8 mouse cellular contexts compared by ENCODE assay signal in genomic region chr2:158865358-158865757, GRCm38 (mm10).
A peak's percentile ranks its signal among the peaks of the same experiment; 100 is the strongest.
DNase-seq lines count a peak whose midpoint lies in the region; ATAC-seq and TF ChIP-seq lines count a peak whose summit lies in the region.

No protein-coding gene starts in this region.

- TF ChIP-seq CTCF in cortical plate, adult 2 months (IDR thresholded peaks at IDR 0.05; ENCODE audit: extremely low read depth, insufficient read depth, low read length) = peak; percentile 98
- peak; percentile 96 for TF ChIP-seq CTCF in left cerebral cortex, adult 2 months (IDR thresholded peaks at IDR 0.05)

- intact Hi-C loops in left cerebral cortex, adult 2 months (cut with DNase I) = no loop called here

- no peaks in the 10 kb centered on the region; the same call in 1 of the 2 replicates for H3K4me1 ChIP-seq in cortical plate, adult 2 months (ENCODE audit: control insufficient read depth, insufficient read depth, low read length)

- peak; percentile 58 to 59 for DNase-seq in gastrocnemius, adult 8-10 months (ENCODE audit: low spot score in 2 of 2)
- DNase-seq in hindlimb bud, embryonic 11.5 days (ENCODE audit: extremely low spot score, low read depth, low spot score) = peak; percentile 60
- DNase-seq in left cerebral cortex, adult 2 months (ENCODE audit: extremely low spot score in 1 of 2, low spot score in 2 of 2) = peak; percentile 79 to 86
- peak; percentile 77 for DNase-seq in right cerebral cortex, postnatal 14 days
- peak; percentile 70 to 87 for DNase-seq in urinary bladder, postnatal 4 days (ENCODE audit: low spot score in 2 of 2)

- peak; percentile 46 for ATAC-seq in activated CD4-positive, CD25-positive, alpha-beta regulatory T cell, adult 4 months
- ATAC-seq in megakaryocyte-erythroid progenitor cell, adult 5-6 weeks (replicated peaks; ENCODE audit: low FRiP score, low TSS enrichment, poor library complexity, severe bottlenecking) = peak; percentile 72

- TF ChIP-seq POLR2A in cortical plate, adult 2 months (IDR thresholded peaks at IDR 0.05; ENCODE audit: extremely low read depth, insufficient read depth, low read length) = no peak

- H3K27ac ChIP-seq in cortical plate, adult 2 months (ENCODE audit: insufficient read depth, low read length) = no peak overlapping the region
- no peak overlapping the region for H3K27ac ChIP-seq in left cerebral cortex, adult 2 months

- H3K4me3 ChIP-seq in cortical plate, adult 2 months (ENCODE audit: insufficient read depth, low read length) = no peak overlapping the region
- H3K4me3 ChIP-seq in left cerebral cortex, adult 2 months = no peak overlapping the region
